Mouse (Mus musculus) ES-Bruce4 (cell line): ENCODE data around the gene Omp. TPM values are rescaled to one million over a fixed set of nuclear protein-coding genes. Genes with fewer than 3 reads are reported as not detected.

Experiments
- H3K27ac ChIP-seq: 2 replicates; pipeline ENCODE4 v1.5.1; 2012; ENCODE audit warnings: low read length, inconsistent platforms; ENCODE audit not compliant: insufficient read depth
- H3K27me3 ChIP-seq: 2 replicates; pipeline ENCODE4 v1.6.1; 2012; ENCODE audit warnings: mild to moderate bottlenecking, low read length, inconsistent platforms; ENCODE audit not compliant: control insufficient read depth, poor library complexity, insufficient read depth, severe bottlenecking
- H3K36me3 ChIP-seq: 2 replicates; pipeline ENCODE4 v1.6.1; 2012; ENCODE audit warnings: inconsistent platforms, mild to moderate bottlenecking, low read length, moderate library complexity; ENCODE audit not compliant: control insufficient read depth, poor library complexity, insufficient read depth, severe bottlenecking
- H3K4me1 ChIP-seq: one replicate; pipeline ENCODE4 v1.8.1; 2011; ENCODE audit warnings: low read length; ENCODE audit not compliant: control insufficient read depth, insufficient read depth
- H3K4me3 ChIP-seq: 2 replicates; pipeline ENCODE4 v1.5.1; 2011; ENCODE audit warnings: low read depth, mild to moderate bottlenecking, low read length
- H3K9ac ChIP-seq: 2 replicates; pipeline ENCODE4 v1.6.1; 2012; ENCODE audit warnings: low read depth, mild to moderate bottlenecking, inconsistent platforms; ENCODE audit not compliant: poor library complexity, severe bottlenecking
- H3K9me3 ChIP-seq: replicated peaks from 2 replicates; pipeline ENCODE4 v1.6.1; 2012; ENCODE audit warnings: mild to moderate bottlenecking, low read length, inconsistent platforms; ENCODE audit not compliant: control insufficient read depth, poor library complexity, insufficient read depth, severe bottlenecking
- CTCF ChIP-seq: IDR thresholded peaks from one replicate; pipeline ENCODE4 v1.8.1; 2011; ENCODE audit warnings: low read depth, low read length
- EP300 ChIP-seq: IDR thresholded peaks from 2 replicates; pipeline ENCODE4 v1.6.1; 2011; ENCODE audit warnings: low read depth, low read length; ENCODE audit not compliant: insufficient read depth
- POLR2A ChIP-seq: IDR thresholded peaks from one replicate; pipeline ENCODE4 v1.8.1; 2011; ENCODE audit warnings: low read length; ENCODE audit not compliant: insufficient read depth
- polyA plus RNA-seq: library from polyadenylated mRNA; stranded (reverse); fragments of >200 nt; gene quantifications from 2 replicates; pipeline ENCODE4 v1.2.4, GENCODE M21; 2011; ENCODE audit warnings: low read depth; ENCODE audit not compliant: missing spikeins, insufficient read depth, insufficient read length

The Omp gene
- polyA plus RNA-seq, 1 experiment, result 1.1 TPM

- no peaks in the 10 kb centered on the region for H3K27me3 ChIP-seq
- H3K36me3 ChIP-seq, result no peaks in the 10 kb centered on the region
- no peak for TF ChIP-seq POLR2A
- no peak for TF ChIP-seq CTCF
- TF ChIP-seq EP300, result no peak
- H3K4me3 ChIP-seq, result no peak overlapping the region
- H3K9me3 ChIP-seq, result no peaks in the 10 kb centered on the region
- H3K27ac ChIP-seq, result no peak overlapping the region
- no peak overlapping the region for H3K9ac ChIP-seq
- no peaks in the 10 kb centered on the region for H3K4me1 ChIP-seq
Measured at GRCm38 (mm10) chr7:98114656-98115055, 30.6 kb downstream of the Omp start.

GRCm38 (mm10) chr7:98111233-98111632 lies 34.1 kb downstream of the Omp start:
- H3K9me3 ChIP-seq, result no peaks in the 10 kb centered on the region
- H3K27ac ChIP-seq, result no peak overlapping the region
- H3K4me3 ChIP-seq, result peak overlapping the region; percentile 13
- H3K9ac ChIP-seq, result peak overlapping the region; percentile 13; the same call in 1 of the 2 replicates
- no peaks in the 10 kb centered on the region for H3K4me1 ChIP-seq
- H3K36me3 ChIP-seq, result no peaks in the 10 kb centered on the region
- no peak for TF ChIP-seq EP300
- no peak for TF ChIP-seq CTCF
- TF ChIP-seq POLR2A, result no peak
- H3K27me3 ChIP-seq, result no peaks in the 10 kb centered on the region

- no peaks in the 10 kb centered on the region for H3K9me3 ChIP-seq
- no peak for TF ChIP-seq CTCF
- TF ChIP-seq EP300, result no peak
- no peak for TF ChIP-seq POLR2A
- H3K4me3 ChIP-seq, result no peak overlapping the region
- no peaks in the 10 kb centered on the region for H3K27me3 ChIP-seq
- no peaks in the 10 kb centered on the region for H3K4me1 ChIP-seq
- no peaks in the 10 kb centered on the region for H3K36me3 ChIP-seq
- H3K27ac ChIP-seq, result no peak overlapping the region
- H3K9ac ChIP-seq, result no peak overlapping the region
Measured at GRCm38 (mm10) chr7:98109771-98110170, 35.5 kb downstream of the Omp start.

- Histone ChIP-seq H3K27ac (no peak overlapping the region), H3K4me1 (no peaks in the 10 kb centered on the region), H3K9me3 (no peaks in the 10 kb centered on the region), H3K9ac (no peak overlapping the region), H3K27me3 (no peaks in the 10 kb centered on the region), H3K4me3 (no peak overlapping the region), H3K36me3 (no peaks in the 10 kb centered on the region)
- TF ChIP-seq POLR2A (no peak), EP300 (no peak), CTCF (no peak)
Measured at GRCm38 (mm10) chr7:98108636-98109430, 36.5 kb downstream of the Omp start.

GRCm38 (mm10) chr7:98106272-98106671 lies 39.0 kb downstream of the Omp start:
- Histone ChIP-seq H3K4me3 (no peak overlapping the region), H3K9ac (no peak overlapping the region), H3K4me1 (no peaks in the 10 kb centered on the region), H3K36me3 (no peaks in the 10 kb centered on the region), H3K9me3 (no peaks in the 10 kb centered on the region), H3K27me3 (no peaks in the 10 kb centered on the region), H3K27ac (no peak overlapping the region)
- TF ChIP-seq CTCF (no peak), EP300 (no peak), POLR2A (no peak)

GRCm38 (mm10) chr7:98104481-98105435 lies 40.5 kb downstream of the Omp start:
- no peaks in the 10 kb centered on the region for H3K27me3 ChIP-seq
- no peak overlapping the region for H3K4me3 ChIP-seq
- H3K27ac ChIP-seq, result no peak overlapping the region
- H3K9ac ChIP-seq, result no peak overlapping the region
- no peak for TF ChIP-seq CTCF
- TF ChIP-seq EP300, result no peak
- no peak for TF ChIP-seq POLR2A
- H3K9me3 ChIP-seq, result no peaks in the 10 kb centered on the region
- no peaks in the 10 kb centered on the region for H3K36me3 ChIP-seq
- H3K4me1 ChIP-seq, result no peaks in the 10 kb centered on the region
